Mouse (Mus musculus) intestine, embryonic 15.5 days (tissue): Measurements from ENCODE around the gene Nhej1. TPM values are rescaled to one million over a fixed set of nuclear protein-coding genes. Genes with fewer than 3 reads are reported as not detected.

Experiments
- ATAC-seq: fragments of 200-750 bp; cut with Nextera tagmentation; 2 replicates; pipeline ENCODE4 v1.8.0; 2017; ENCODE audit warnings: moderate TSS enrichment, moderate library complexity
- H3K27ac ChIP-seq: fragments of 300-500 bp; sonication (generic); 2 replicates; pipeline ENCODE4 v1.5.1; 2015; ENCODE audit warnings: mild to moderate bottlenecking, inconsistent platforms
- H3K27me3 ChIP-seq: fragments of 300-500 bp; sonication (generic); replicated peaks from 2 replicates; pipeline ENCODE4 v1.6.1; 2015; ENCODE audit warnings: inconsistent platforms
- H3K36me3 ChIP-seq: fragments of 300-500 bp; sonication (generic); 2 replicates; pipeline ENCODE4 v1.6.1; 2015; ENCODE audit warnings: inconsistent platforms
- H3K4me1 ChIP-seq: fragments of 300-500 bp; sonication (generic); replicated peaks from 2 replicates; pipeline ENCODE4 v1.6.1; 2015; ENCODE audit warnings: inconsistent platforms
- H3K4me2 ChIP-seq: fragments of 300-500 bp; sonication (generic); replicated peaks from 2 replicates; pipeline ENCODE4 v1.6.1; 2015; ENCODE audit warnings: mild to moderate bottlenecking, inconsistent platforms
- H3K4me3 ChIP-seq: fragments of 300-500 bp; sonication (generic); replicated peaks from 2 replicates; pipeline ENCODE4 v1.5.1; 2015; ENCODE audit warnings: inconsistent platforms
- H3K9ac ChIP-seq: fragments of 300-500 bp; sonication (generic); 2 replicates; pipeline ENCODE4 v1.6.1; 2015; ENCODE audit warnings: inconsistent platforms
- H3K9me3 ChIP-seq: fragments of 300-500 bp; sonication (generic); 2 replicates; pipeline ENCODE4 v1.6.1; 2016; ENCODE audit warnings: inconsistent platforms
- WGBS: fragments of 180-500 bp; shearing (Covaris S2); methylation state at CpG from one replicate; pipeline ENCODE4 v1.1.7; 2015; 5-methylcytosine and 5-hydroxymethylcytosine counted together
- polyA plus RNA-seq: library from polyadenylated mRNA; unstranded; fragments of >200 nt; fragmentation: Nextera tagmentation; extraction: Ambion mirVana; gene quantifications from 2 replicates; pipeline ENCODE4 v1.2.1, GENCODE M21; 2015

The Nhej1 gene
- polyA plus RNA-seq, 1 experiment from 2014 or later, result 8.7 TPM

DNA sequence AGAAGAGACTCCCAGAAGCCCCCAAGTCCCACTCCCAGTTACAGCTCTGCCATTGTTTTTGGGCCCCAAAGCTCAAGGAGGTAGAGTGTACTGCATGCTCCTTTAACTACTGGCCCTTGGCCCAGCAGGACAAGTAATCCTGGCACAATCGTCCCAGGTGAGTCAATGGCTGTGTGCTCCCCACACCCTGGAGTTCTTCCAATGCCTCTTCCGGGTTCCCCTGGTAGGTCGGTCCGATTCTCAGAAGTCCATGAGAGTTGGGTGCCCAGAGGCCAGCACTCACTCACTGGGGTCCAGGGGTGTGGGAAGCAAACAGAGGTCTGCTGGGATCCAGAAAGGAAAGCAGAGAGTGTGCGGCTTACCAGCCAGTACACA lies 162.2 kb downstream of the Nhej1 start:
- Histone ChIP-seq H3K4me2 (peak overlapping the region; percentile 43), H3K9me3 (no peaks in the 10 kb centered on the region), H3K9ac (no peak overlapping the region), H3K27me3 (no peaks in the 10 kb centered on the region; the same call in 1 of the 2 replicates), H3K4me1 (peaks cover 15% of the 10 kb centered on the region), H3K4me3 (peak overlapping the region; percentile 13), H3K36me3 (no peaks in the 10 kb centered on the region), H3K27ac (peak overlapping the region; percentile 89)
- WGBS, result 64% methylated on average over 5 of the region's 5 CpGs
- ATAC-seq, result peak; percentile 71

DNA sequence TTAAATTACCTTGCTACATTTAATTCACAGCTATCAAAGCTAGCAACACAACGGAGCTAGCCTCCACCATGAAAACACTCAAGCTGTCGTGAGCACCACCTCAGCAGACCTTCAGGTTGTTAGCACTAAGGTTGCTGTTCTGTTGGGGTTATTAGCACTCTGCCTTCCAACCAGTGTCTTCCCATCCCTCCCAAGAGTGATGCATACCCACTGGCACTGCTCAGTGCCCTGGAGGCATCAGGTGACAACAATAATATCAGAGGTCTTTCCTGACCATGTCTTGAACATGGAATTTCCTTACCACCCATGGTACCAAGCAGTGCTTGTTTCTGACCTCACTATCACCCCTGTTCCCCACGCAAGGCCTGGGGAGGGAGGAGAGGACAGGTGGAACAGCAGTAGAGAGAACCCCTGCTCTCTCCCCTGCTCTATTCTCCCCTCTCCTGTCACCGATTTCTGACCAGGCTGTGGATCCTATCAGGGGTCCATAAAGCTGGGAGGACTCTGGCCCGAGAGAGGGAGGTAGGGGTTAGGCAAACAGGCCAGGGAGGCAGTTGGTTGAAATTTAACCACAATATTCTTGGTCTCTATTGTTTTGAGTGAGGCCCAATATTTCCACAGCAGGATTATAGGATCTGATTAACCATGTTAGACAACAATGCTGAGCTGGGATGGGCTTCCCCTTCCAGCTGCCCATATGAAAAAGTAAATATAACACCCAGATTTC lies 162.7 kb downstream of the Nhej1 start:
- Histone ChIP-seq H3K4me1 (peaks cover 11% of the 10 kb centered on the region), H3K9ac (no peak overlapping the region), H3K4me3 (peak overlapping the region; percentile 13), H3K9me3 (no peaks in the 10 kb centered on the region), H3K36me3 (no peaks in the 10 kb centered on the region), H3K4me2 (peak overlapping the region; percentile 43), H3K27me3 (no peaks in the 10 kb centered on the region; the same call in 1 of the 2 replicates), H3K27ac (peak overlapping the region; percentile 89)
- WGBS, result 50% methylated on average over 5 of the region's 5 CpGs
- peak; percentile 79 for ATAC-seq

DNA sequence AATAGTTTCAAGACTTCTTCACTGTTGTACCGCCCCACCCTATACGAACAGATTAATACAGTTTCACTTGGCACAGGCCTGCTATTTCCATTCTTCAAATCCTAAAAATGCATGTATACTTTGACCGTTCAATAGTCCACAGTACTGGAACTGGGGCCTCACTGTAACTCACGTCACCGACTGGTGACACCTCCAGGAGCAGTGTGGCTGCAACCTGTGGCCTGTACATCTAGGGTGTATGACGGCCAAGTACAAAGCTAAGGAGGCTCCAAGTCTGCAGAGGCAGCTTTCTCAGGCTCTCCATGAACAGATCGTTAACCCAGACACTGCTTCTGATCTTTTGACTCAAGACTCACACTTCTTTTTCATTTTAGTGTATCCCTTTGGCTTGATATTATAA lies 163.3 kb downstream of the Nhej1 start:
- no peaks in the 10 kb centered on the region for H3K9me3 ChIP-seq
- peak overlapping the region; percentile 89 for H3K27ac ChIP-seq
- no peaks in the 10 kb centered on the region; the same call in 1 of the 2 replicates for H3K27me3 ChIP-seq
- H3K4me2 ChIP-seq, result peak overlapping the region; percentile 43; the same call in 1 of the 2 replicates
- H3K4me1 ChIP-seq, result peaks cover 11% of the 10 kb centered on the region
- WGBS, result 60% methylated on average over 7 of the region's 7 CpGs
- peak; percentile 86 for ATAC-seq
- H3K36me3 ChIP-seq, result no peaks in the 10 kb centered on the region
- no peak overlapping the region for H3K9ac ChIP-seq
- H3K4me3 ChIP-seq, result no peak overlapping the region

DNA sequence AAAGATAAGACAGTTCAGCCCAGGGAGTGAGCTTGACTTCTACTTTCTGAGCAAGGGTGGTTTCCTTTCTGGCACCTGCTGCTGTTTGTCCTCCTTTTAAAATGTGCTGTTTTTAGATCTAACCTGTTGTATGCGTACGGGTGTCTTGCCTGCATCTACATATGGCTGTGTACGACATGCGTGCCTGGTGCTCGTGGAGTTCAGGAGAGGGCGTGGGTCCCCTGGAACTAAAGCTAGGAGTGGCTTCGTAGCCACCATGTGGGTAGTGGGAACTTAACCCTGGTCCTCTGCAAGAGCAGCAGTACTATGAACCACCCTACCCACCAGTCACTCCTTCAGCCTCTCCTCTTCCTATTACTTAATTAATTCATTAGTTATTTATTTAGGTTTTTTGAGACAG lies 164.9 kb downstream of the Nhej1 start:
- Histone ChIP-seq H3K9me3 (no peaks in the 10 kb centered on the region), H3K9ac (no peak overlapping the region), H3K4me3 (no peak overlapping the region), H3K4me2 (0 out of 2 replicates have a peak overlapping the region, but pooled peaks have one; percentile 22), H3K27me3 (no peaks in the 10 kb centered on the region; the same call in 1 of the 2 replicates), H3K27ac (peak overlapping the region; percentile 49; the same call in 1 of the 2 replicates), H3K4me1 (peaks cover 8% of the 10 kb centered on the region), H3K36me3 (no peaks in the 10 kb centered on the region)
- no peak for ATAC-seq
- 72% methylated on average over 7 of the region's 7 CpGs for WGBS

DNA sequence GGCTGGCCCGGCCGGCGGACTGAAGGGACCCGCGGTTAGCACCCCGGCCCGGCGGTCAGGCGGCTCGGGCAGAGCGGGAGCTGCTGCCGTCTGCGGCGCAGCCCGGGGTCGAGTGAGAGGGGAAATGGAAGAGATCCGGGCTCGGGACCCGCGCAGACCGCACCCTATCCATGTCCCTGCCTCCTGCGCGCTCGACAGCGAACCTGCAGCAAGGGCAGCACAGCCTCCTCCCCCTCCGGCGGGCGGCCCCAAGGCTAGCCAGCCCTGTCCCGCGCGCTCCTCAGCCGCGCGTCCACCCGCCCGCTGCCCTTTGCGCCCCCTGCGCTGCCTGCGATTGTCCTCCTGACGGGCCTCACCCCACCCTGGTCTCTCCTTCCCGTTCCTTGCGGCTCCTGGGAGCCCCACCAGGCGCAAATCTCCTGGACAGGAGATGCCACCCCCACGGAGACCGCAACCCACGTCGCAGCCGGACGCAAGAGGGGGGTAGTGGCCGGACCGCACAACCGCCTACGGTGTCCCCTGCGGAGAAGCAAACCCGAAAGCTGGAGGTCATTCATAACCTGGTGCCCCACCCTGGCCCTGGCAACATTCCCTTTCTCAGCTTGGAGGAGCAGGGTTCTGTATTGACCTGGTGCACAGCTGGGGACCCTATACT lies 173.3 kb downstream of the Nhej1 start, which contains the start of gene Ihh:
Gene Ihh, minus strand, starts transcription at position 117 of the 655 bp plus-strand sequence.
- peak; percentile 91 for ATAC-seq
- H3K36me3 ChIP-seq, result no peaks in the 10 kb centered on the region
- H3K4me3 ChIP-seq, result peak within 1 kb of the TSS; percentile 54
- H3K9ac ChIP-seq, result peak within 1 kb of the TSS; percentile 66
- H3K27ac ChIP-seq, result peak within 1 kb of the TSS; percentile 83
- H3K9me3 ChIP-seq, result no peaks in the 10 kb centered on the region
- H3K27me3 ChIP-seq, result peaks cover 66% of the 10 kb centered on the region
- WGBS, result under 1% methylated on average over 45 of the region's 55 CpGs
- H3K4me2 ChIP-seq, result peak within 1 kb of the TSS; percentile 74
- H3K4me1 ChIP-seq, result peaks cover 24% of the 10 kb centered on the region

DNA sequence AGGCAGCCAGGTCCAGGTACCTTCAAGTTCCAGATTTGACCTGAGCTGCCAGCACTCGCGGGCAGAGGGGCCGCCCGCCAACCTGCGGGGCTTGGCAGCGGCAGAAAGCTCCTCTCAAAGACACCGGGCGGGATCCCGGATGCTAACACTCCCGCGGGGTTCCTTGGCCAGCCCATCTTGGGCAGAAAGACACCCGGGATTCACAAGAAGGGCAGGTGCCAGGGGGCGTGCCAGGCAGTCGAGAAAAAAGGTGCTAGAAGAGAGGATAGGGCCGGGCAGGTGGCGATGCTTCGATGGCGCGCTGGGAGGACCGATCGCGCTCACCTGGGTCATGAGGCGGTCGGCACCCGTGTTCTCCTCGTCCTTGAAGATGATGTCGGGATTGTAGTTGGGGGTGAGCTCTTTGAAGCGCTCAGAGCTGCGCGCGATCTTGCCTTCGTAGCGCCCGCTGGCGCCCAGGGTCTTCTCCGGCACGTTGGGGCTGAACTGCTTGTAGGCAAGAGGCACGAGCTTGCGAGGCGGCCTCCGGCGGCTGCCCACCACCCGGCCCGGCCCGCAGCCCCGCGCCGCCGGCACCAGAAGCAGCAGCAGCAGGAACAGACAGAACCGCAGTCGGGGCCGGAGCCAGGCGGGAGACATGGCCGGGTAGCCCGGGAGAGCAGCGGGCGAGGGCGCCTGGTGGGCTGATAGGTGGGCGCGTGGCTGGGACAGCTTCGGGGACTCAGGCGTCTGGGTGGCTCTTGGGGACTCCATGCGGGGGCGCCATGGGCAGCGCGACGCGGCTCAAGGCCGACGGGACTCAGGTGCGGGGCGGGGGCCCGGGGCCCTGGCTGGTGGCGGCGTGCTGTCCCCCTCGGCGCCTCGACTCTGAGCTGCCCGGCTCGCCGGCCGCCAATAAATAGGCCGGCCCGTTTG lies 174.2 kb downstream of the Nhej1 start:
- ATAC-seq, result peak; percentile 32
- peaks cover 71% of the 10 kb centered on the region for H3K27me3 ChIP-seq

DNA sequence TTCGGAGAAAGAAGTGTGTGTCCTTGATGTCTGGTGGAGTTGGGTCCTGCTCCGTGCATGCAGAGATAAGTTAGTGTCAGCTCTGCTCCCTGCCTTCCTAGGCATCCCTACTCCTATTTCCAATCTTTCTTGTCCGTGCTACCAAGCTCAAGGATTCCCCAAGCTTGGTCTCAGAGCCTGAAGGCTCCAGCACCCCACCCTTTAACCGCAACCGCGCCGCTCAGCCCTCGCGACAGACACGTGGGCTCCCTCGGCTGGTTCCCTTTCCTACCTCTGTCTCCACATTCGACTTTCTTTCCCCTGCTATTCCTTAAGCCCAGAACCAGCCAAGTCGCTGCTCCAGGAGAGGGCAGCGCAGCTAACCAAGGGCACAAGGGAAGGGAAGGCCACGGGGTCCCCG lies 174.9 kb downstream of the Nhej1 start:
- WGBS, result 1% methylated on average over 16 of the region's 16 CpGs
- ATAC-seq, result no peak
- H3K9me3 ChIP-seq, result no peaks in the 10 kb centered on the region
- peaks cover 24% of the 10 kb centered on the region for H3K4me1 ChIP-seq
- 0 out of 2 replicates have a peak, but pooled peaks cover 3% of the 10 kb centered on the region for H3K36me3 ChIP-seq
- H3K27ac ChIP-seq, result peak overlapping the region; percentile 83
- peak overlapping the region; percentile 66 for H3K9ac ChIP-seq
- peak overlapping the region; percentile 74 for H3K4me2 ChIP-seq
- H3K27me3 ChIP-seq, result peaks cover 71% of the 10 kb centered on the region
- H3K4me3 ChIP-seq, result peak overlapping the region; percentile 54

More for the DNA sequence above, 174.2 kb downstream of the Nhej1 start:
- 1% methylated on average over 84 of the region's 84 CpGs for WGBS
- Histone ChIP-seq H3K27ac (peak overlapping the region; percentile 83), H3K9me3 (no peaks in the 10 kb centered on the region), H3K36me3 (0 out of 2 replicates have a peak, but pooled peaks cover under 1% of the 10 kb centered on the region), H3K9ac (peak overlapping the region; percentile 66), H3K4me3 (peak overlapping the region; percentile 54), H3K4me2 (peak overlapping the region; percentile 74), H3K4me1 (peaks cover 24% of the 10 kb centered on the region)

DNA sequence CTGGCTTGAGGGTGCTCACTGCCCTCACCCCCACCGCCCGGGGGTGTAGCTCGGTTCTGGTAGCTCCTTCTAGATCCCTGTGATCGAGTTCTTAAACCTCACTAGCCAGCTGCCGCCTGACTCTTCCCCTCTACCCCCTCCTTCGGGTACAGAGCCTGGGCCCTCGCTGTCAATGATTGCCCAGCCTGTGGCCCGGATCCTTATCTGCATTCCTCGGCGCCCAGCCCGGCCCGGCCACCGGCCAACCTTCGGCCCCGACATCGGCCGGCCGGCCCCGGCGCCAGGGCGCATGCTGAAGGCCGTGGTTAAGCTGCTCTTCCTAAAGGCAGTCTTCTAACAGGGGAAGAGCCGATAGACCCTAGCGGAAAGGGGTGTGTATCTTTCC lies 175.3 kb downstream of the Nhej1 start:
- Histone ChIP-seq H3K4me3 (peak overlapping the region; percentile 54), H3K27ac (peak overlapping the region; percentile 83), H3K36me3 (0 out of 2 replicates have a peak, but pooled peaks cover 3% of the 10 kb centered on the region), H3K4me1 (peaks cover 24% of the 10 kb centered on the region), H3K9me3 (no peaks in the 10 kb centered on the region), H3K9ac (peak overlapping the region; percentile 66), H3K27me3 (peaks cover 71% of the 10 kb centered on the region), H3K4me2 (peak overlapping the region; percentile 74)
- peak; percentile 52 for ATAC-seq
- 2% methylated on average over 24 of the region's 24 CpGs for WGBS

DNA sequence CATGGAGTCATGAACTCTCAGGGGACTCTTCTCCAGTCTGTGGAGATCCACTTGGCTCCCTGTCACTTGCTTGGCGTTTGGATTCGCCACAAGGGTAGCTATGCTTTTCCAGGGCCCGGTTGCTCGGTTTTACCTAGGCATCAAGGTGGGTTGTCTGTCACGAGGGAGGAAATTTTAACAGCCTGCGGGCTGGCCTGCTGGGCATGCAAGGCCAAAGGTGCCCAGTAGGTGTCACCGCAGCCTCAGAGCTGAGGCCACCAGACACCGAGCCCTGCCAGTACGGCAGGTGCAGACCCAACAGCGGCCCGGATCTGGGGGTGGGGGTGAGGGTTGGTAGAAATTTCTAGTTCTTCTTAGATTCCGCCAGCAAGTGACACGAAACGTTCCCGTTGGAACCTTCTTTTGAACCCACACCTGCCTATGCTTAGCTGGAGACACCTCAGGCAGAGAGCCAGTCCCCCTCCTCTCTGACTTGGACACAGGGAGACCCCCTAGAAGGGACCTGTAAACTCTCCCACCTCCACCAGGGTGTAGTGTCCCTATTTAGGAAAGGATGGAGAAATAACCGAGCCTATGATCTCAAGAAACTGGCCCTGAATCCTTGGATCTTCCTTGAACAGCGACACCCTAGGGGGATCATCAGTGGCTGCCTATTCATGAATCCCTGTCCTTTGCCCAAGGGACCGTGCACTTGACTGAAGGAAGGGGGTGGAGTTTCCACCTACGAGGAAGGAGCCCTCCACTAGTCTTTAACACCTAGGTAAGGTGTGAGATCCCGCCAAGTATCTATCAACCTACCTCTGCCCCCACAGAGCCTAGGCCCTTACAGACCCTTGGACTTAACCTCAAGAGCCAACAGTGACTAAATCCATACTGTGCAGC lies 176.0 kb downstream of the Nhej1 start:
- Histone ChIP-seq H3K27ac (peak overlapping the region; percentile 83), H3K36me3 (0 out of 2 replicates have a peak, but pooled peaks cover 3% of the 10 kb centered on the region)
- ATAC-seq, result peak; percentile 65

DNA sequence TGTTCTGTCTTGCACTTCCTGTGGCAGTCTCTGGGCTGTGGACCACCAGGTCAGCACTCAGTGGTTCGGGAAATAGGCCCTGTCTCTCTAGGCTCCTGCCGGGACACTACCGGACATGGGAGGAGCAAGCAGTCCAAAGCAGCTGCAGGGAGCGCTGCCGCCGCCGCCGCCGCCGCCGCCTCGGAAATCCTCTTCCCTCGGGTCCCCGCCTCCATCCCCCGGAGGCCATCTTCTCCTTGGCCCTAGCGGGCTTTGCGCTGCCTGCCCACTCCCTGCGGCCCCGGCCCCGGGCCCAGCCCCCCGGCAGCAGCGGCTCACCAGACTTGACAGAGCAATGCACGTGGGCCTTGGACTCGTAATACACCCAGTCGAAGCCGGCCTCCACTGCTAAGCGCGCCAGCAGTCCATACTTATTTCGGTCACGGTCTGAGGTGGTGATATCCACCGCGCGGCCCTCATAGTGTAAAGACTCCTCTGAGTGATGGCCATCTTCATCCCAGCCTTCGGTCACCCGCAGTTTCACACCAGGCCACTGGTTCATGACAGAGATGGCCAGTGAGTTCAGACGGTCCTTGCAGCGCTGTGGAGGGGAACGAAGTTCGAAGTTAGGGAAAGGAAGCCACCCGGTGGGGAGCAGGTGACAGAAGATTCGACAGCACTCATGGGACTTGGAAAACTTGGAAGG lies 176.9 kb downstream of the Nhej1 start:
- WGBS, result 2% methylated on average over 41 of the region's 41 CpGs
- no peak for ATAC-seq
- Histone ChIP-seq H3K4me1 (peaks cover 24% of the 10 kb centered on the region), H3K27me3 (peaks cover 65% of the 10 kb centered on the region), H3K4me3 (peak overlapping the region; percentile 54), H3K4me2 (peak overlapping the region; percentile 74), H3K27ac (no peak overlapping the region), H3K36me3 (0 out of 2 replicates have a peak, but pooled peaks cover 3% of the 10 kb centered on the region), H3K9ac (peak overlapping the region; percentile 66), H3K9me3 (no peaks in the 10 kb centered on the region)

More for the DNA sequence above, 176.0 kb downstream of the Nhej1 start:
- H3K9me3 ChIP-seq, result no peaks in the 10 kb centered on the region
- H3K27me3 ChIP-seq, result peaks cover 71% of the 10 kb centered on the region
- 2% methylated on average over 20 of the region's 20 CpGs for WGBS
- H3K9ac ChIP-seq, result peak overlapping the region; percentile 66
- H3K4me2 ChIP-seq, result peak overlapping the region; percentile 74
- peaks cover 24% of the 10 kb centered on the region for H3K4me1 ChIP-seq
- H3K4me3 ChIP-seq, result peak overlapping the region; percentile 54
